Mouse (Mus musculus) frontal cortex, postnatal 14 days (tissue): ENCODE data around the gene Wsb2.
A peak's percentile ranks its signal among the peaks of the same experiment; 100 is the strongest.
"Not testable (repeated sequence)": the region's sequence is repeated elsewhere in the genome, so short reads cannot be mapped to it uniquely, and the experiment has no call there.

Experiments
- DNase-seq, 2 experiments: peaks; one replicate each; pipeline ENCODE4 v3.0.0; 2022; ENCODE audit warnings: low spot score in 2 of 2

The Wsb2 gene

GRCm38 (mm10) chr5:117356365-117357128 is 557 bp upstream of the Wsb2 start:
- peak in 1 of 2 experiments; percentile 40 for DNase-seq

- DNase-seq = peak in 1 of 2 experiments; percentile 44
Observed at GRCm38 (mm10) chr5:117357478-117358247, 559 bp downstream of the Wsb2 start.

- DNase-seq = no peak
Observed at GRCm38 (mm10) chr5:117358248-117358630, 1.1 kb downstream of the Wsb2 start.

- DNase-seq = peak; percentile 78 to 80
Observed at GRCm38 (mm10) chr5:117358725-117359124, 1.6 kb downstream of the Wsb2 start.

GRCm38 (mm10) chr5:117359497-117360227 is 2.6 kb downstream of the Wsb2 start:
- no peak for DNase-seq

GRCm38 (mm10) chr5:117360228-117360515 is 3.1 kb downstream of the Wsb2 start:
- no peak for DNase-seq

GRCm38 (mm10) chr5:117360631-117361541 is 3.8 kb downstream of the Wsb2 start:
- DNase-seq = no peak

- no peak for DNase-seq
Observed at GRCm38 (mm10) chr5:117361590-117361989, 4.5 kb downstream of the Wsb2 start.

GRCm38 (mm10) chr5:117363066-117363782 is 6.1 kb downstream of the Wsb2 start:
- DNase-seq = no peak

GRCm38 (mm10) chr5:117364821-117365220 is 7.7 kb downstream of the Wsb2 start:
- no peak for DNase-seq

GRCm38 (mm10) chr5:117365904-117366561 is 8.9 kb downstream of the Wsb2 start:
- no peak for DNase-seq

- DNase-seq = no peak
Observed at GRCm38 (mm10) chr5:117367206-117367605, 10.1 kb downstream of the Wsb2 start.

- no peak for DNase-seq
Observed at GRCm38 (mm10) chr5:117370592-117370991, 13.5 kb downstream of the Wsb2 start.

GRCm38 (mm10) chr5:117373418-117373817 is 16.3 kb downstream of the Wsb2 start:
- DNase-seq = no peak

GRCm38 (mm10) chr5:117374372-117375049 is 17.4 kb downstream of the Wsb2 start:
- DNase-seq = no peak

- DNase-seq = no peak
Observed at GRCm38 (mm10) chr5:117376331-117376761, 19.2 kb downstream of the Wsb2 start.

- not testable (repeated sequence) for DNase-seq
Observed at GRCm38 (mm10) chr5:117377731-117378130, 20.6 kb downstream of the Wsb2 start.

GRCm38 (mm10) chr5:117380199-117380598 is 23.1 kb downstream of the Wsb2 start:
- DNase-seq = no peak

- no peak for DNase-seq
Observed at GRCm38 (mm10) chr5:117381785-117382184, 24.7 kb downstream of the Wsb2 start.

- no peak for DNase-seq
Observed at GRCm38 (mm10) chr5:117383198-117383597, 26.1 kb downstream of the Wsb2 start.
